ENCODE assay signal across 23 mouse cellular contexts in the genomic region with DNA sequence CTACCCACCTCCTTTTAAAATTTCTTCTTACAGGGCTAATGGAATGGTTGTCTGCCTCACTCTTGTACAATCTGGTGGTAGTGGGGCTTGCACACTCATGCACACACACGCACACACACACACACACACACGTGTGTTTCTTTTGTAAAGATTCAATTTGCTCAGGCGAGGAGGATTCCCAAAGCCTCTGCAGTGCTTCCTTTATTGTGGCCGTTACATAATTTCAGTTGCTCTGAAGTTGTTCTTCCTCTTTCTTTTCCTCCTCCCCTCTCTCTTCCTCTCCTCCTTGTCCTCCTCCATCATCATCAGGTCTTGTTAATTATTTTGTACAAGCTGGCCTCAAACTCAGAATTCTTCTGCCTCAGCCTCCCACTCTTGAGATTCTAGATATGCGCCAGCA. TPM values are rescaled to one million over a fixed set of nuclear protein-coding genes. Genes with fewer than 3 reads are reported as not detected.
A peak's percentile ranks its signal among the peaks of the same experiment; 100 is the strongest.
DNase-seq lines count a peak whose midpoint lies in the region; ATAC-seq and TF ChIP-seq lines count a peak whose summit lies in the region.
"Had no signal": no experiment of that assay in that cellular context is flagged by ENCODE, and none has a peak within 500 bp of the region (broad histone marks: within the 10 kb centered on the region; RNA-seq: fewer than 3 reads in every experiment).

No protein-coding gene starts in this region.

- peak in 1 of 2 experiments; percentile 26; a peak in 1 of 4 replicates for TF ChIP-seq EP300 in MEL (IDR thresholded peaks at IDR 0.05; ENCODE audit: low read depth in 1 of 2, low read length in 2 of 2)

- no peaks in the 10 kb centered on the region for H3K9me3 ChIP-seq in kidney, embryonic 16.5 days (ENCODE audit: low read length)
- no peaks in the 10 kb centered on the region for H3K9me3 ChIP-seq in MEL (replicated peaks; ENCODE audit: insufficient read depth, low read length)
- H3K9me3 ChIP-seq: liver, embryonic 15.5 days; midbrain, embryonic 13.5 days had no signal

- H3K9ac ChIP-seq in kidney, embryonic 16.5 days (replicated peaks; ENCODE audit: low read length): no peak overlapping the region; the same call in 1 of the 2 replicates
- no peak overlapping the region for H3K9ac ChIP-seq in MEL (ENCODE audit: control insufficient read depth, low read depth, low read length, poor library complexity, severe bottlenecking)
- H3K9ac ChIP-seq: forebrain, embryonic 13.5 days; hindbrain, embryonic 14.5 days; liver, embryonic 15.5 days; midbrain, embryonic 13.5 days had no signal

- ATAC-seq in kidney, embryonic 16.5 days (ENCODE audit: low FRiP score, low TSS enrichment): no peak
- peak; percentile 57 for ATAC-seq in granulocyte monocyte progenitor cell, adult 5-6 weeks (replicated peaks; ENCODE audit: poor library complexity, severe bottlenecking)
- ATAC-seq: CD4-positive, CD25-positive, alpha-beta regulatory T cell, adult 4 months; forebrain, embryonic 13.5 days; inflammation-experienced regulatory T-cells, adult 6 months; midbrain, embryonic 13.5 days had no signal

- peaks cover 32% of the 10 kb centered on the region for H3K36me3 ChIP-seq in kidney, embryonic 16.5 days (ENCODE audit: insufficient read depth, low read length)
- peaks cover 1 to 27% of the 10 kb centered on the region in 2 experiments; a peak in 2 of 4 replicates for H3K36me3 ChIP-seq in MEL (ENCODE audit: control insufficient read depth in 1 of 2, insufficient read depth in 2 of 2, low read length in 2 of 2)

- no peaks in the 10 kb centered on the region for H3K27me3 ChIP-seq in kidney, embryonic 16.5 days (ENCODE audit: insufficient read depth, low read length)
- no peaks in the 10 kb centered on the region for H3K27me3 ChIP-seq in MEL (ENCODE audit: control insufficient read depth in 1 of 2, insufficient read depth in 2 of 2, low read length in 2 of 2)
- H3K27me3 ChIP-seq: forebrain, embryonic 13.5 days; liver, embryonic 15.5 days; midbrain, embryonic 13.5 days had no signal

- no peak for TF ChIP-seq CTCF in MEL (IDR thresholded peaks at IDR 0.05 in 2 of 3, conservative IDR thresholded peaks at IDR 0.05 in 1 of 3; ENCODE audit: control insufficient read depth in 1 of 3, insufficient read depth in 1 of 3, low read depth in 2 of 3, low read length in 3 of 3, poor library complexity in 1 of 3, severe bottlenecking in 1 of 3)

- H3K4me2 ChIP-seq in kidney, embryonic 16.5 days (replicated peaks; ENCODE audit: low read depth, low read length): no peak overlapping the region
- H3K4me2 ChIP-seq: forebrain, embryonic 13.5 days; hindbrain, embryonic 14.5 days; liver, embryonic 15.5 days; midbrain, embryonic 13.5 days had no signal

- no peak for TF ChIP-seq RAD21 in MEL (IDR thresholded peaks at IDR 0.05; ENCODE audit: low read depth, low read length)

- WGBS in kidney, embryonic 16.5 days: 78% methylated on average over 5 of the region's 5 CpGs

- H3K27ac ChIP-seq in kidney, embryonic 16.5 days (ENCODE audit: low read length): peak overlapping the region; percentile 70; the same call in 1 of the 2 replicates
- peak overlapping the region; percentile 26; the same call in 1 of the 2 replicates for H3K27ac ChIP-seq in MEL (ENCODE audit: control insufficient read depth, low read depth, low read length)
- H3K27ac ChIP-seq: forebrain, embryonic 13.5 days; hindbrain, embryonic 14.5 days; liver, embryonic 15.5 days; midbrain, embryonic 13.5 days had no signal

- no peaks in the 10 kb centered on the region for H3K79me2 ChIP-seq in MEL (ENCODE audit: control insufficient read depth, insufficient read depth, low read length, poor library complexity)

- TF ChIP-seq POLR2A in MEL (IDR thresholded peaks at IDR 0.05; ENCODE audit: control insufficient read depth in 1 of 2, insufficient read depth in 1 of 2, low read depth in 1 of 2, low read length in 2 of 2, poor library complexity in 1 of 2): no peak

- peak; percentile 70 for DNase-seq in heart, adult 11 months
- no peak for DNase-seq in heart, postnatal 14 days
- no peak for DNase-seq in kidney, postnatal 36 days
- DNase-seq in MEL (ENCODE audit: low read depth, low spot score): peak; percentile 33
- no peak for DNase-seq in left cerebral cortex, postnatal 4 days
- no peak for DNase-seq in yolk sac, embryonic 10.5 days (ENCODE audit: low spot score)
- DNase-seq: adrenal gland, postnatal 36 days; cerebellum, adult 18-20 months; cerebellum, postnatal 36 days; kidney, adult 18-20 months; liver; right cerebral cortex, postnatal 25 days; spleen, adult 18-20 months; thymus, postnatal 36 days had no signal

- intact Hi-C loops in heart, postnatal 14 days (cut with DNase I): no loop called here
- intact Hi-C loops in left cerebral cortex, postnatal 4 days (cut with DNase I): no loop called here

- no peak overlapping the region for H3K4me3 ChIP-seq in kidney, embryonic 16.5 days (ENCODE audit: low read length)
- no peak overlapping the region for H3K4me3 ChIP-seq in MEL (ENCODE audit: control insufficient read depth in 1 of 2, insufficient read depth in 1 of 2, low read depth in 2 of 2, low read length in 2 of 2)
- H3K4me3 ChIP-seq: forebrain, embryonic 13.5 days; liver, embryonic 15.5 days; megakaryocyte, embryonic 14.5 days; midbrain, embryonic 13.5 days had no signal

- H3K4me1 ChIP-seq in kidney, embryonic 16.5 days (ENCODE audit: insufficient read depth, low read length): no peaks in the 10 kb centered on the region
- H3K4me1 ChIP-seq in MEL (ENCODE audit: control insufficient read depth in 1 of 2, insufficient read depth in 2 of 2, low read length in 2 of 2): peaks cover 19 to 30% of the 10 kb centered on the region in 2 experiments
- H3K4me1 ChIP-seq: liver, embryonic 15.5 days had no signal

TF ChIP-seq in MEL, 35 proteins besides CTCF, POLR2A, EP300 and RAD21:
- no peak for TF ChIP-seq TBP (IDR thresholded peaks at IDR 0.05; ENCODE audit: low read depth, low read length)
- TF ChIP-seq MEF2A (IDR thresholded peaks at IDR 0.05; ENCODE audit: extremely low read depth, insufficient replicate concordance, low read depth, low read length, poor library complexity, severe bottlenecking): no peak
- peak; percentile 84 for TF ChIP-seq MYB (IDR thresholded peaks at IDR 0.05; ENCODE audit: low read depth, low read length)
- no peak for TF ChIP-seq TCF12 (IDR thresholded peaks at IDR 0.05; ENCODE audit: low read depth, low read length)
- TF ChIP-seq E2F4 (IDR thresholded peaks at IDR 0.05; ENCODE audit: borderline replicate concordance, low read depth, low read length): no peak
- TF ChIP-seq NRF1 (IDR thresholded peaks at IDR 0.05; ENCODE audit: insufficient read depth, low read depth, low read length, poor library complexity, severe bottlenecking): no peak
- TF ChIP-seq ETS1 (IDR thresholded peaks at IDR 0.05; ENCODE audit: low read depth, low read length): peak; percentile 28; the same call in 1 of the 2 replicates
- TF ChIP-seq SIN3A (IDR thresholded peaks at IDR 0.05; ENCODE audit: low read length): no peak

RNA-seq across cellular contexts. Expression of a gene that starts 20.0 kb away (rescaled TPM):
- 10 to 100 TPM; 17.7 to 19.0 TPM for total RNA-seq in heart, postnatal 14 days (2021)
- 16.9 and 18.6 TPM in 2 replicates for polyA plus RNA-seq in kidney, embryonic 16.5 days (2015; fragmentation: Nextera tagmentation; extraction: Ambion mirVana)
- 2.4 and 2.8 TPM in 2 replicates for total RNA-seq in MEL (2012; rRNA removed)
- polyA plus RNA-seq in MEL (2012; ENCODE audit: insufficient read depth in 1 of 2, insufficient read length in 2 of 2, low read depth in 1 of 2, low replicate concordance in 2 of 2, missing spikeins in 1 of 2): 1 to 10 TPM in 1 of 2 experiments, not detected in 1; 4.5 TPM
- 16.4 and 19.2 TPM in 2 replicates for total RNA-seq in granulocyte monocyte progenitor cell, adult 5-6 weeks (2014; fragmentation: Nextera tagmentation)
- total RNA-seq in granulocyte monocyte progenitor cell, adult 5-6 weeks (2017): 18.1 and 43.1 TPM in 2 replicates
- 10 to 100 TPM; 22.0 to 23.9 TPM for total RNA-seq in left cerebral cortex, postnatal 4 days (2021)

RNA-seq across cellular contexts. Expression of a gene that starts 39.8 kb away (rescaled TPM):
- 10 to 100 TPM; 21.5 to 23.0 TPM for total RNA-seq in heart, postnatal 14 days (2021)
- polyA plus RNA-seq in kidney, embryonic 16.5 days (2015; fragmentation: Nextera tagmentation; extraction: Ambion mirVana): 46.6 and 50.1 TPM in 2 replicates
- 33.2 and 33.3 TPM in 2 replicates for total RNA-seq in MEL (2012; rRNA removed)
- polyA plus RNA-seq in MEL (2012; ENCODE audit: insufficient read depth in 1 of 2, insufficient read length in 2 of 2, low read depth in 1 of 2, low replicate concordance in 2 of 2, missing spikeins in 1 of 2): 10 to 100 TPM in 1 of 2 experiments, not detected in 1; 43.5 TPM
- total RNA-seq in granulocyte monocyte progenitor cell, adult 5-6 weeks (2014; fragmentation: Nextera tagmentation): 61.6 and 73.4 TPM in 2 replicates
- 52.7 and 57.8 TPM in 2 replicates for total RNA-seq in granulocyte monocyte progenitor cell, adult 5-6 weeks (2017)
- 10 to 100 TPM; 37.9 to 39.0 TPM for total RNA-seq in left cerebral cortex, postnatal 4 days (2021)

RNA-seq across cellular contexts. Expression of a gene that starts 46.3 kb away (rescaled TPM):
- 10 to 100 TPM; 14.8 to 15.4 TPM for total RNA-seq in heart, postnatal 14 days (2021)
- polyA plus RNA-seq in kidney, embryonic 16.5 days (2015; fragmentation: Nextera tagmentation; extraction: Ambion mirVana): 8.3 and 8.6 TPM in 2 replicates
- total RNA-seq in MEL (2012; rRNA removed): 4.6 and 7.2 TPM in 2 replicates
- polyA plus RNA-seq in MEL (2012; ENCODE audit: insufficient read depth in 1 of 2, insufficient read length in 2 of 2, low read depth in 1 of 2, low replicate concordance in 2 of 2, missing spikeins in 1 of 2): 1 to 10 TPM in 1 of 2 experiments, not detected in 1; 4.1 TPM
- total RNA-seq in granulocyte monocyte progenitor cell, adult 5-6 weeks (2014; fragmentation: Nextera tagmentation): 1.5 and 6.2 TPM in 2 replicates
- total RNA-seq in granulocyte monocyte progenitor cell, adult 5-6 weeks (2017): 3.7 and 4.2 TPM in 2 replicates
- total RNA-seq in left cerebral cortex, postnatal 4 days (2021): 100 to 1,000 TPM; 128 to 133 TPM

Comparison
In these comparisons a context has a peak if more than half of its experiments do, and no peak if none do; other contexts are left out.
1. DNase-seq: peak in heart, adult 11 months (single experiment) and MEL (single experiment); none in heart, postnatal 14 days (0 of 2), kidney, postnatal 36 days (0 of 2), left cerebral cortex, postnatal 4 days (single experiment) and yolk sac, embryonic 10.5 days (single experiment).
2. RNA of a gene that starts 46.3 kb away (total RNA-seq): 128 to 133 TPM in left cerebral cortex, postnatal 4 days; 14.8 to 15.4 TPM in heart, postnatal 14 days, 4.6 to 7.2 TPM in MEL and 1.5 to 6.2 TPM in granulocyte monocyte progenitor cell, adult 5-6 weeks; every median in the first group is over 4 times any median in the second.